Mouse (Mus musculus): ENCODE results near the gene Arl3. TPM values are rescaled to one million over a fixed set of nuclear protein-coding genes. Genes with fewer than 3 reads are reported as not detected.
A peak's percentile ranks its signal among the peaks of the same experiment; 100 is the strongest.

Arl3 gene
- polyA plus RNA-seq, 1 experiment, result 6.8 TPM

DNA sequence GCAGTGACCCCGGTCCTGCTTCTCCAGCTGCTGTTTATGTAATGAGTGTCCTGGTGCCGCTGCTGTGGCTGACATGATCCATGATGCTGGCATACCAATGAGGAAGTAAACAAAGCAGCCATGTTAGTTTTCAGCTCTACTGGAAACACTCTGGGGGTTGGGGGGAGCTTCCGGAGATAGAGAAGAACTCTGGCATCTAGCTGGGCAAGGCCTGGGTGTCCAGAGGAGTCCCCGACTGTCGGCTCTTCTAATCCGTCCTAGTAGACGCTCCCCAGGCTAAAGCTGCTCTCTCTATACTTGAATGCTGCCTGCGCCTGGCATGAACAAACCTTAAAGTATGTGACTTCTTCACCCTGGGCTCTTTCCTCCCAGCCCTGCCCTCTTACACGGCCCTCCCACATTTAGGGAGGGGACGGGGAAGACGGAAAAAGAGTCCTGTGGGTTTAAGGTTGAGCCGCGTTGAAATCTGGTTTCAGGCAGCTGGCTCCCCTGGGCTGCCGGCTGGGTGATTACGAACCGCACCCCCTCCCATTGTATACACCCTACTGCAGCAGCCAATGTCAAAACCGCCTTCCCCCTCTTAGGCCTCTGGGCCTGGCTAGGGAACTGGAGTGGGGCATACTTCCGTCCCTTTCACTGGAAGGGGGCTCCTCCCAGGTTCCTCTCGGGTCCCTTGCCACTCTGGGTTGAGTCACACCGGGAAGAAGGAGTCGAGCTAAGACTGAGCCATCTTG, 69.5 kb downstream of the Arl3 start:
- WGBS, result under 1% methylated on average over 21 of the region's 21 CpGs

GRCm38 (mm10) chr19:46502471-46503166, 70.4 kb downstream of the Arl3 start:
- DNase-seq (ENCODE audit: low read depth in 1 of 2, low spot score in 2 of 2), result peak; percentile 71 to 85
- H3K4me3 ChIP-seq (ENCODE audit: extremely low read depth, insufficient read depth, insufficient read length), result peak overlapping the region; percentile 65
- TF ChIP-seq POLR2A (IDR thresholded peaks at IDR 0.05; ENCODE audit: low read depth, low read length) (peak; percentile 48), CTCF (IDR thresholded peaks at IDR 0.05; ENCODE audit: extremely low read depth, insufficient read depth, insufficient read length, insufficient replicate concordance) (peak; percentile 42; the same call in 1 of the 2 replicates)
- under 1% methylated on average over 53 of the region's 53 CpGs for WGBS
- H3K27me3 ChIP-seq (ENCODE audit: control insufficient read depth, insufficient read depth, low read length), result no peaks in the 10 kb centered on the region
- peaks cover 6% of the 10 kb centered on the region; the same call in 1 of the 2 replicates for H3K36me3 ChIP-seq (ENCODE audit: control insufficient read depth, insufficient read depth, low read length)
- peaks cover 25% of the 10 kb centered on the region for H3K4me1 ChIP-seq (ENCODE audit: control insufficient read depth, insufficient read depth, insufficient read length)
- H3K27ac ChIP-seq (ENCODE audit: insufficient read depth, low read length), result peak overlapping the region; percentile 99

More for the DNA sequence above, 69.5 kb downstream of the Arl3 start:
- Histone ChIP-seq H3K36me3 (ENCODE audit: control insufficient read depth, insufficient read depth, low read length) (peaks cover 6% of the 10 kb centered on the region; the same call in 1 of the 2 replicates), H3K4me3 (ENCODE audit: extremely low read depth, insufficient read depth, insufficient read length) (peak overlapping the region; percentile 65), H3K27ac (ENCODE audit: insufficient read depth, low read length) (peak overlapping the region; percentile 99), H3K4me1 (ENCODE audit: control insufficient read depth, insufficient read depth, insufficient read length) (peaks cover 34% of the 10 kb centered on the region), H3K27me3 (ENCODE audit: control insufficient read depth, insufficient read depth, low read length) (no peaks in the 10 kb centered on the region)
- no peak for TF ChIP-seq CTCF (IDR thresholded peaks at IDR 0.05; ENCODE audit: extremely low read depth, insufficient read depth, insufficient read length, insufficient replicate concordance)
- peak; percentile 36; the same call in 1 of the 2 replicates for TF ChIP-seq POLR2A (IDR thresholded peaks at IDR 0.05; ENCODE audit: low read depth, low read length)
- peak; percentile 66 to 72 for DNase-seq (ENCODE audit: low read depth in 1 of 2, low spot score in 2 of 2)

GRCm38 (mm10) chr19:46502069-46502455, 70.9 kb downstream of the Arl3 start:
- Histone ChIP-seq H3K4me3 (ENCODE audit: extremely low read depth, insufficient read depth, insufficient read length) (peak overlapping the region; percentile 65), H3K36me3 (ENCODE audit: control insufficient read depth, insufficient read depth, low read length) (peaks cover 4% of the 10 kb centered on the region; the same call in 1 of the 2 replicates), H3K27me3 (ENCODE audit: control insufficient read depth, insufficient read depth, low read length) (no peaks in the 10 kb centered on the region), H3K27ac (ENCODE audit: insufficient read depth, low read length) (peak overlapping the region; percentile 99), H3K4me1 (ENCODE audit: control insufficient read depth, insufficient read depth, insufficient read length) (peaks cover 22% of the 10 kb centered on the region)
- peak in 1 of 2 experiments; percentile 81 for DNase-seq (ENCODE audit: low read depth in 1 of 2, low spot score in 2 of 2)
- WGBS, result 1% methylated on average over 45 of the region's 46 CpGs
- TF ChIP-seq CTCF (IDR thresholded peaks at IDR 0.05; ENCODE audit: extremely low read depth, insufficient read depth, insufficient read length, insufficient replicate concordance) (no peak), POLR2A (IDR thresholded peaks at IDR 0.05; ENCODE audit: low read depth, low read length) (peak; percentile 9; the same call in 1 of the 2 replicates)

- peak in 1 of 2 experiments; percentile 55 for DNase-seq (ENCODE audit: low read depth in 1 of 2, low spot score in 2 of 2)
- WGBS, result 1% methylated on average over 56 of the region's 64 CpGs
- Histone ChIP-seq H3K4me1 (ENCODE audit: control insufficient read depth, insufficient read depth, insufficient read length) (peaks cover 17% of the 10 kb centered on the region), H3K36me3 (ENCODE audit: control insufficient read depth, insufficient read depth, low read length) (peaks cover 1% of the 10 kb centered on the region; the same call in 1 of the 2 replicates), H3K27me3 (ENCODE audit: control insufficient read depth, insufficient read depth, low read length) (no peaks in the 10 kb centered on the region), H3K4me3 (ENCODE audit: extremely low read depth, insufficient read depth, insufficient read length) (peak within 1 kb of the TSS; percentile 65), H3K27ac (ENCODE audit: insufficient read depth, low read length) (peak within 1 kb of the TSS; percentile 99)
- TF ChIP-seq POLR2A (IDR thresholded peaks at IDR 0.05; ENCODE audit: low read depth, low read length) (no peak; the same call in 1 of the 2 replicates), CTCF (IDR thresholded peaks at IDR 0.05; ENCODE audit: extremely low read depth, insufficient read depth, insufficient read length, insufficient replicate concordance) (no peak)
Observed at GRCm38 (mm10) chr19:46501401-46502068, 71.5 kb downstream of the Arl3 start, which contains the start of gene Trim8. TSS of gene Trim8 (plus strand) at chr19:46501702.

- DNase-seq (ENCODE audit: low read depth in 1 of 2, low spot score in 2 of 2), result no peak
- no peak for TF ChIP-seq POLR2A (IDR thresholded peaks at IDR 0.05; ENCODE audit: low read depth, low read length)
- TF ChIP-seq CTCF (IDR thresholded peaks at IDR 0.05; ENCODE audit: extremely low read depth, insufficient read depth, insufficient read length, insufficient replicate concordance), result no peak
- no peaks in the 10 kb centered on the region for H3K27me3 ChIP-seq (ENCODE audit: control insufficient read depth, insufficient read depth, low read length)
- peaks cover 1% of the 10 kb centered on the region; the same call in 1 of the 2 replicates for H3K36me3 ChIP-seq (ENCODE audit: control insufficient read depth, insufficient read depth, low read length)
- H3K4me3 ChIP-seq (ENCODE audit: extremely low read depth, insufficient read depth, insufficient read length), result peak overlapping the region; percentile 65
- 1% methylated on average over 46 of the region's 50 CpGs for WGBS
- peak overlapping the region; percentile 99 for H3K27ac ChIP-seq (ENCODE audit: insufficient read depth, low read length)
- H3K4me1 ChIP-seq (ENCODE audit: control insufficient read depth, insufficient read depth, insufficient read length), result peaks cover 10% of the 10 kb centered on the region
Observed at GRCm38 (mm10) chr19:46500581-46501341, 72.2 kb downstream of the Arl3 start.
